Mouse (Mus musculus) ES-Bruce4 (cell line): ENCODE measurements at regions not wholly inside any gene's neighbourhood (a gene's known extent, or its start where the extent isn't known, plus 50 kb on each side); places are given as distances from the start of the nearest gene placed in this dataset.
"Not testable (repeated sequence)": the region's sequence is repeated elsewhere in the genome, so short reads cannot be mapped to it uniquely, and the experiment has no call there.

Experiments
- H3K27ac ChIP-seq: 2 replicates; pipeline ENCODE4 v1.5.1; 2012; ENCODE audit warnings: low read length, inconsistent platforms; ENCODE audit not compliant: insufficient read depth
- H3K27me3 ChIP-seq: 2 replicates; pipeline ENCODE4 v1.6.1; 2012; ENCODE audit warnings: mild to moderate bottlenecking, low read length, inconsistent platforms; ENCODE audit not compliant: control insufficient read depth, poor library complexity, insufficient read depth, severe bottlenecking
- H3K36me3 ChIP-seq: 2 replicates; pipeline ENCODE4 v1.6.1; 2012; ENCODE audit warnings: inconsistent platforms, mild to moderate bottlenecking, low read length, moderate library complexity; ENCODE audit not compliant: control insufficient read depth, poor library complexity, insufficient read depth, severe bottlenecking
- H3K4me1 ChIP-seq: one replicate; pipeline ENCODE4 v1.8.1; 2011; ENCODE audit warnings: low read length; ENCODE audit not compliant: control insufficient read depth, insufficient read depth
- H3K4me3 ChIP-seq: 2 replicates; pipeline ENCODE4 v1.5.1; 2011; ENCODE audit warnings: low read depth, mild to moderate bottlenecking, low read length
- H3K9ac ChIP-seq: 2 replicates; pipeline ENCODE4 v1.6.1; 2012; ENCODE audit warnings: low read depth, mild to moderate bottlenecking, inconsistent platforms; ENCODE audit not compliant: poor library complexity, severe bottlenecking
- H3K9me3 ChIP-seq: replicated peaks from 2 replicates; pipeline ENCODE4 v1.6.1; 2012; ENCODE audit warnings: mild to moderate bottlenecking, low read length, inconsistent platforms; ENCODE audit not compliant: control insufficient read depth, poor library complexity, insufficient read depth, severe bottlenecking
- CTCF ChIP-seq: IDR thresholded peaks from one replicate; pipeline ENCODE4 v1.8.1; 2011; ENCODE audit warnings: low read depth, low read length
- EP300 ChIP-seq: IDR thresholded peaks from 2 replicates; pipeline ENCODE4 v1.6.1; 2011; ENCODE audit warnings: low read depth, low read length; ENCODE audit not compliant: insufficient read depth
- POLR2A ChIP-seq: IDR thresholded peaks from one replicate; pipeline ENCODE4 v1.8.1; 2011; ENCODE audit warnings: low read length; ENCODE audit not compliant: insufficient read depth

DNA sequence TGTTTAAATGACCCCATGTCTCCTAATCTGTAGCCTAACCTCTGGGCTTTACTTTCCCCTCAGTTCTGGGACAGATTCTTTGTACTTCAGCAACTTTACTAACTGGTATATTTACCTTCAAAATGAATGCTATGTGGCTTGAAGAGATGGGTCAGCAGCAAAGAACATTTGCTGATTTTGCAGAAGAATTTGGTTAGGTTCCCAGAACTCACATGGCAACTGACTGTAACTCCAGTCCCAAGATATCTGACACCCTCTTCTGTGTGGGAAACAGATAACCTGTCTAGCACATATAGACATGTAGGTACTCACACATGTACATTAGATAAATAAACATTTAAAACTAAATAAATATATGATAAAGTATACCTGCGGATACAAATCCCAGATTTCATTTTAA, 530.5 kb upstream of the N6amt1 start:
- Histone ChIP-seq H3K9me3 (no peaks in the 10 kb centered on the region), H3K27ac (no peak overlapping the region), H3K9ac (no peak overlapping the region), H3K4me1 (no peaks in the 10 kb centered on the region), H3K27me3 (no peaks in the 10 kb centered on the region), H3K36me3 (no peaks in the 10 kb centered on the region), H3K4me3 (no peak overlapping the region)
- TF ChIP-seq EP300 (no peak), CTCF (no peak), POLR2A (no peak)

DNA sequence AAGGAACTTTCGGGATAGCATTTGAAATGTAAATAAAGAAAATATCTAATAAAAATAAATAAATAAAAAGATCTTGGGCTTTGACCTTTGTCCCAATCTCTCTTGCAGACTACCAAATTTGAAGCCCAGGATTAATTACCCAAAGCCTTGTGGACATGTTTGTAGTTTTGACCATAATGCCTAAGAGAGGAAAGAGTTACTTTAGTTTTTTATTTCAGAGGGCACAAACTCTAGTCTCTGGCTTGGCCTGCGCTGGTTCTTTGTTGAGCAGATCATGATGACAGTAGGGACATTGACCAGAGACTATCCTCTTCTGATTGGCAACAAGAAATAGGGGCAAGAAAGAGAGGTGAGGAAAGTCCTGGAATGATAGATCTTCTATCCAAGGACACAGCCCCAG, 532.4 kb upstream of the N6amt1 start:
- Histone ChIP-seq H3K36me3 (no peaks in the 10 kb centered on the region), H3K9ac (no peak overlapping the region), H3K9me3 (no peaks in the 10 kb centered on the region), H3K4me3 (no peak overlapping the region), H3K27ac (no peak overlapping the region), H3K4me1 (no peaks in the 10 kb centered on the region), H3K27me3 (no peaks in the 10 kb centered on the region)
- TF ChIP-seq POLR2A (no peak), CTCF (no peak), EP300 (no peak)

DNA sequence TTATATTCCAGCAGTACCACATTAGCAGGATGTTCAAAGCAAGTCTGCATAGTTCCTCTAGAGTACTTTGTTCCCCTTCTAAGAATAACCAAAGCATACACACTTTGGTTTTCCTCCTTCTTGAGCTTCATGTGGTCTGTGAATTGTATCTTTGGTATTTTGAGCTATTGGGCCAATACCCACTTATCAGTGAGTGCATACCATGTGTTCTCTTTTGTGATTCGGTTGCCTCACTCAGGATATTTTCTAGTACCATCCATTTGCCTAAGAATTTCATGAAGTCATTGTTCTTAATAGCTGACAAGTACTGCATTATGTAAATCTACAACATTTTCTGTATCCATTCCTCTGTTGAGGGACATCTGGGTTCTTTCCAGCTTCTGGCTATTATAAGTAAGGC, 535.3 kb upstream of the N6amt1 start:
- not testable (repeated sequence) for H3K27ac ChIP-seq, H3K9me3 ChIP-seq, H3K27me3 ChIP-seq, H3K4me3 ChIP-seq, H3K36me3 ChIP-seq, H3K9ac ChIP-seq, H3K4me1 ChIP-seq

DNA sequence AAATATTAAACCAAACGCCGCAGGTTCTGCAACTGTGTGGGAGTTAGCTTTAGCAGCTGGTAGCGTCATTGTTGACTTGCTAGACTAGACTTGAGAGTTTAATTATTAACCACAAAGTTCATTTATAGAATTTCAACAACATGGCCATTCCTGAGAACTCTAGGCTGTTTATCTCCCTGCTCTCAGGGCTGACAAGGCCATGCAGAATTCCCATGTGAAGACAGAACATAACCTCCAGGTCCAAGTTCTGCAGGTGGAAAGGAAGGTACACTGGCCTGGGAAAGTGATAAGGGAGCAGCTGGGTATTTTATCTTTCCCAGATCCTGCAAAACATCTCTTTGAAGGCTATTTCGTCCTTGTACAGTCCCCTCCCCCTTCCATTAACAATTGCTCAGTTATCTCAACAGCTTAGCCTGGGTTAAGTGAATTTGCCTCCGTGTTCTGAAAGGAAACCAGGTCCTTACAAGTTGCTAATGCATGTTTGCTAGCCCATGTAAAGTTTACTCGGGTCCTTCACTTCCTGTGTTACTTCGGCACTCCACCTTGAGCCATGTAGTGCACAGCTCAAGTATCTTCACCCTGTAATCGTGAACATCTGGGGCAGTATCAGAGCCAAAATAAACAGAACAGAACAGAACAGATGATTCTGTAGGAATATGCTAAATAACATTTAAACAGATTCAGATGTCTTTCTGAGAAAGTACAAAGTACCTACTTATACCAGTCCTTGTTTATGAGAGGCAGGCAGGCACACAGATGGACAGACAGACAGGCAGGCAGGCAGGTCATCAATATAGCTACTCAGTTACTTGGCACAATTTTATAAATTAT, 537.0 kb upstream of the N6amt1 start:
- Histone ChIP-seq H3K9me3 (no peaks in the 10 kb centered on the region), H3K9ac (no peak overlapping the region), H3K4me3 (no peak overlapping the region), H3K36me3 (no peaks in the 10 kb centered on the region), H3K27ac (no peak overlapping the region), H3K27me3 (no peaks in the 10 kb centered on the region), H3K4me1 (no peaks in the 10 kb centered on the region)
- no peak for TF ChIP-seq POLR2A

DNA sequence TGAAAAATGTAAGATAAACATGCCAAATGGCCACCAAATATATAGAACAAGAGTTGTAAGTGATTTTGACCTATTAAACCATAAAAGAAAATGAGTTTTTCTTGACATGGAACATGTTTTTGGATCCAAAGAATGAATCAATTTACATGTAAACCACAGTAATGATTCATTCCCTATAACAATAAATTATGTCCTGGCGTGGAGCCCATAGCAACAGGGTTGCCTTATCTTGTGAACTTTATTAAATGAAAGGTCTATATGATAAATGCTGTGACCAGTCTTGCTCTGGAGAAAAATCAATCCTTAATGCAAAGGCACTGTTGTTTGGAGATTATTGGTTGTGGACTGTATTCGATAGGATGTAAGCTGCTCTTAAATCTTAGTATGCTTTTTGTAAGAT, 538.0 kb upstream of the N6amt1 start:
- Histone ChIP-seq H3K9ac (no peak overlapping the region), H3K9me3 (no peaks in the 10 kb centered on the region), H3K27me3 (no peaks in the 10 kb centered on the region), H3K4me3 (no peak overlapping the region), H3K4me1 (no peaks in the 10 kb centered on the region), H3K27ac (no peak overlapping the region), H3K36me3 (no peaks in the 10 kb centered on the region)
- TF ChIP-seq CTCF (no peak), EP300 (no peak), POLR2A (no peak)

DNA sequence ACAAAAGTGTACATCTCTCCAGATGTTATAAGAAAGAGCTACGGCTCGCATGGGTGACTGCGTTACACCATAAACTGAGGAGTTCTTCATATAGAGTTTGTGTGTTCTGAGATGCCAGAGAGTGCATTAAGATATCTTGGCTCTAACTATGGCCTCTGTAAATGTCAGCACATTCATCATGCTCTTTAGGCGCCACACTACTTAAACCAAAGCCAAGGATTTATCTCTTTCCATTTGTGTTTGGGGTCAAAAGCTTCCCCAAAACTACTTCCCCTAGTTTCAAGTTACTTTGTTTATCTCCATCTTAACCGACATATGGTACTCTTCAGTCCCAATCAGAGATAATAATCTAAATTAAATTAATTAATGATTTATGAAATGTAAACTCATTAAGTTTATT, 541.3 kb upstream of the N6amt1 start:
- Histone ChIP-seq H3K27ac (no peak overlapping the region), H3K9me3 (no peaks in the 10 kb centered on the region), H3K4me3 (no peak overlapping the region), H3K9ac (no peak overlapping the region), H3K4me1 (no peaks in the 10 kb centered on the region), H3K27me3 (no peaks in the 10 kb centered on the region), H3K36me3 (no peaks in the 10 kb centered on the region)
- TF ChIP-seq CTCF (no peak), POLR2A (no peak), EP300 (no peak)
